Mouse (Mus musculus) midbrain, embryonic 11.5 days (tissue): Measurements from ENCODE around the gene Slc16a3. TPM values are rescaled to one million over a fixed set of nuclear protein-coding genes. Genes with fewer than 3 reads are reported as not detected.
A peak's percentile ranks its signal among the peaks of the same experiment; 100 is the strongest.

Source experiments
- ATAC-seq: fragments of 200-750 bp; cut with Nextera tagmentation; 2 replicates; pipeline ENCODE4 v1.8.0; 2017; ENCODE audit warnings: moderate TSS enrichment, moderate library complexity; ENCODE audit not compliant: low FRiP score
- DNase-seq: peaks from one replicate; pipeline ENCODE4 v3.0.0; 2015; ENCODE audit warnings: low spot score; ENCODE audit errors: missing footprints
- H3K27ac ChIP-seq: fragments of 300-500 bp; sonication (generic); 2 replicates; pipeline ENCODE4 v1.5.1; 2014; ENCODE audit warnings: low read depth, low read length
- H3K27me3 ChIP-seq: fragments of 300-500 bp; sonication (generic); 2 replicates; pipeline ENCODE4 v1.6.1; 2014; ENCODE audit warnings: mild to moderate bottlenecking, low read length, moderate library complexity, mixed read lengths; ENCODE audit not compliant: control insufficient read depth, insufficient read depth
- H3K36me3 ChIP-seq: fragments of 300-500 bp; sonication (generic); 2 replicates; pipeline ENCODE4 v1.6.1; 2014; ENCODE audit warnings: mild to moderate bottlenecking, low read length, moderate library complexity, mixed read lengths; ENCODE audit not compliant: control insufficient read depth, insufficient read depth
- H3K4me1 ChIP-seq: fragments of 300-500 bp; sonication (generic); 2 replicates; pipeline ENCODE4 v1.6.1; 2014; ENCODE audit warnings: low read length; ENCODE audit not compliant: control insufficient read depth, insufficient read depth
- H3K4me2 ChIP-seq: fragments of 300-500 bp; sonication (generic); 2 replicates; pipeline ENCODE4 v1.6.1; 2014; ENCODE audit warnings: mild to moderate bottlenecking, moderate library complexity
- H3K4me3 ChIP-seq: fragments of 300-500 bp; sonication (generic); 2 replicates; pipeline ENCODE4 v1.5.1; 2014; ENCODE audit warnings: low read depth, low read length
- H3K9ac ChIP-seq: fragments of 300-500 bp; sonication (generic); 2 replicates; pipeline ENCODE4 v1.6.1; 2014; ENCODE audit warnings: low read length
- H3K9me3 ChIP-seq: fragments of 300-500 bp; sonication (generic); 2 replicates; pipeline ENCODE4 v1.6.1; 2016; ENCODE audit warnings: low read length; ENCODE audit not compliant: control insufficient read depth
- WGBS: fragments of 180-500 bp; shearing (Covaris S2); extraction: QIAGEN DNeasy Blood & Tissue Kit; methylation state at CpG from one replicate; pipeline ENCODE4 v1.1.7; 2014; 5-methylcytosine and 5-hydroxymethylcytosine counted together
- polyA plus RNA-seq: library from polyadenylated mRNA; unstranded; fragments of >200 nt; fragmentation: Nextera tagmentation; extraction: Ambion mirVana; gene quantifications from 2 replicates; pipeline ENCODE4 v1.2.1, GENCODE M21; 2014

The Slc16a3 gene
- polyA plus RNA-seq, 1 experiment from 2014 or later = 30.4 TPM

DNA sequence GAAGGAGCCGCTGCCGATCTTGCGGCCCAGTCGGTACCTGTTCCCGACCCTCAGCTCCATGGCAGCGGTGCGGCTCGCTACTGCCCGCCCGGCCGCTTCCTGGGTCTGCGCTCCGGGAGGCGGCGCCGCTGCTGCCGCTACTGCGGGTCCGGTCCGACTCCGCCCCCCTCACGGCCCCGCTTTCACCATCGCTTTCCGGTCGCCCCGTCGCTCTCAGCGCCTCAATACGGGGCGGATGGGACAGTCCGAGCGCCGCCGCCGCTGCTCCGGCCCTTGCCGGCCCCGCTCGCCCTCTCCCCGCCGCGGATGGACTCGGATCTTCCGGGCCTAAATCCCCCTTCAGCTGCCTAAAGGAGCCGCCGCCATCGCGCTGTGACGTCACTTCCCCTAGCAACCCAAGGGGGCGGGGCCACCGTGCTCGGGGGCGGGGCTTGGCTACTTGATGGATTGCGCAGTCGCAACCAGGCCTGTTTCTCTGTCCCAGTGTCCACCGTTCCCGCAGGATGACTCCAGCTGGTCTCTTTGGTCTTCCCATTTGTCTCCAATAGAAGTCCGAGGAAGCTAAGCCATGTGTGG is 42.8 kb downstream of the Slc16a3 start, which contains the start of gene Csnk1d:
TSS of gene Csnk1d (minus strand) at position 380 of the 576 bp plus-strand sequence.
- ATAC-seq = peak; percentile 88
- peak within 1 kb of the TSS; percentile 94 for H3K27ac ChIP-seq
- H3K27me3 ChIP-seq = no peaks in the 10 kb centered on the region
- under 1% methylated on average over 50 of the region's 59 CpGs for WGBS
- H3K36me3 ChIP-seq = no peaks in the 10 kb centered on the region; the same call in 1 of the 2 replicates
- peak within 1 kb of the TSS; percentile 100 for H3K9ac ChIP-seq
- peak within 1 kb of the TSS; percentile 95 for H3K4me2 ChIP-seq
- H3K4me1 ChIP-seq = peaks cover 21% of the 10 kb centered on the region
- peak; percentile 100 for DNase-seq
- no peaks in the 10 kb centered on the region for H3K9me3 ChIP-seq
- H3K4me3 ChIP-seq = peak within 1 kb of the TSS; percentile 80

DNA sequence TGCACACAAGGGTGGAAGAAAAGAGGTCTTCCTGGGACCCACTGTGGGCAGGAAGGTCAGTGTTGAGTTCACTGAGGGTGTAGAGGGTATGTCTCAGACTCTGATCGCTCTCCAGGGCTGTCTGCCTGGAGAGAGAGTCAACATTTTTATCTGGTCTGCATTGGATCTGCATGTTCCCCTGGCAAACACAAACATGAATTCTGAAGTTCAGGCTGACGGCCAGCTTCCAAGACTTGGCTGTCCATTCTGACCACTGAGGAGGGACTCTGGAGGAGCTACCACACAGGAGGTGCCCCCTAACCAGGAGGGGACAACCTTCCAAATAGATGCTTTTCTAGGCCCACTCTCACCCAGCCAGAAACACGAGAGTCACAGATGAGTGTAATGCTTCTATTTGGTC is 43.5 kb downstream of the Slc16a3 start:
- Histone ChIP-seq H3K4me3 (peak overlapping the region; percentile 80), H3K36me3 (no peaks in the 10 kb centered on the region), H3K27me3 (no peaks in the 10 kb centered on the region), H3K4me2 (peak overlapping the region; percentile 72), H3K9ac (peak overlapping the region; percentile 100), H3K27ac (peak overlapping the region; percentile 94; the same call in 1 of the 2 replicates), H3K4me1 (peaks cover 21% of the 10 kb centered on the region), H3K9me3 (no peaks in the 10 kb centered on the region)
- WGBS = 75% methylated on average over 3 of the region's 3 CpGs
- 0 out of 2 replicates have a peak, but pooled peaks have one; percentile 3 for ATAC-seq
- no peak for DNase-seq

DNA sequence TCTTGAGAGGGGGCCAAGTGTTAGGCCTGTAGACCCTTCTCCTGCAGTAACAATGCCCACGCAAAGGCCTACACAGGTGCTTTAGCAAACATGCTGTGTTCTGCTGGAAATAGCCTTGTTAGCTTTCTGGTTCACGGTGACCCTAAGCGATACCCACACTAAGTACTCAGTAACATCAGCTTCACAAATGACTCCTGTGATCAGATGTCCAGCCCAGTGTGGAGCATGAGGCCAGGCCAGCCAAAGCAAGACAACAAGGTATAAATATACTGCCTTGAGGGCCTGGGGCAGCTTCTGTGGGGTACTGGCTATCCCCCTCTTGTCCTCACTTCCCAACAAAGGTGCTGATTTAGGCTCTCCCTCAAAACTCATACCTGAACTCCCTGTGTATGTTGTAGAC is 44.8 kb downstream of the Slc16a3 start:
- no peaks in the 10 kb centered on the region for H3K9me3 ChIP-seq
- no peaks in the 10 kb centered on the region for H3K27me3 ChIP-seq
- H3K36me3 ChIP-seq = no peaks in the 10 kb centered on the region
- peaks cover 21% of the 10 kb centered on the region for H3K4me1 ChIP-seq
- no peak overlapping the region for H3K4me3 ChIP-seq
- ATAC-seq = no peak
- WGBS = 100% methylated on average over 3 of the region's 3 CpGs
- H3K4me2 ChIP-seq = no peak overlapping the region
- no peak for DNase-seq
- H3K9ac ChIP-seq = no peak overlapping the region
- H3K27ac ChIP-seq = no peak overlapping the region

DNA sequence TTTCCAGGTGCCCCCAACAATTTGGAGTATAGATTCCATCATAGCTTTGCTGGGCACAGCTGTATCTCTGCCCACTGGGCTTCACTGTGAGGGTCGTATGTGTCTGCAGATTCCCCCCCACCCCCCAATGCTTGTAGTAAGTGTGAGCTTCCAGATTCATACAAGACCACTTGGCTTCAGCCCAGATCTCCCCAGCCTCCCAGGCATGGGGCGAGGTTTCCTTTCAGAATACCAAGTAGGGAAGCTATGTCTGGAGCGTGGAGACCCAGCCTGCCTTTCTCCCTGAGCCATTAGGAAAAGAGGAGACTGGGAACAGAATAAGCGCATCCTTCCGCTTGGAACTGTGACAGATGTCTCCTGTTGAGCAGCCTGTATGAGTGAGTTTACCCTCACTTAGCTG is 45.3 kb downstream of the Slc16a3 start:
- no peak for ATAC-seq
- no peaks in the 10 kb centered on the region for H3K27me3 ChIP-seq
- no peak overlapping the region for H3K4me2 ChIP-seq
- whole genome bisulfite sequencing = 87% methylated on average over 5 of the region's 5 CpGs
- H3K4me1 ChIP-seq = peaks cover 18% of the 10 kb centered on the region
- no peak for DNase-seq
- no peak overlapping the region for H3K9ac ChIP-seq
- no peaks in the 10 kb centered on the region for H3K36me3 ChIP-seq
- H3K27ac ChIP-seq = no peak overlapping the region
- H3K9me3 ChIP-seq = no peaks in the 10 kb centered on the region
- no peak overlapping the region for H3K4me3 ChIP-seq

DNA sequence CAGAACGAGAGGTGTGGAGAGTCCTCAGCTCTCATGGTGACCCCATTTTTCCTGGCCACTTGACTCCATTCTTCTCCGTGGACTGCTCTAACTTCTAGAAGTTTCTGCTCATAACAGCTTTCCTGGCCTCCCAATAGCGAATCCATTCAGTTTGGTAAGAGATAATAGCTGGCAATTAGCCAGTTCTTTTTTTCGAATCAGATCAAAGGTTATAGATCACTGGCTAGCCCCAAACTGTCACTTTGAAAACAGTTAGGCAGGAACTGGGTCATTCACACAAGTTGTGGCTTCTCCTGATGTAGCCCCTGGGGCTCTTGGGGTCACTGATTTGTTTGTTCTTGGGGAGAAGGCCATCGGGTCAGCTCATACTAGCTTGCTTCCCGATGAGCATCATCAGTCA is 46.5 kb downstream of the Slc16a3 start:
- Histone ChIP-seq H3K9me3 (no peaks in the 10 kb centered on the region), H3K27ac (no peak overlapping the region), H3K4me1 (peaks cover 6% of the 10 kb centered on the region), H3K4me3 (no peak overlapping the region), H3K27me3 (no peaks in the 10 kb centered on the region), H3K4me2 (no peak overlapping the region), H3K36me3 (no peaks in the 10 kb centered on the region), H3K9ac (no peak overlapping the region)
- ATAC-seq (no peak), DNase-seq (no peak)
- 89% methylated on average over 6 of the region's 6 CpGs for WGBS

DNA sequence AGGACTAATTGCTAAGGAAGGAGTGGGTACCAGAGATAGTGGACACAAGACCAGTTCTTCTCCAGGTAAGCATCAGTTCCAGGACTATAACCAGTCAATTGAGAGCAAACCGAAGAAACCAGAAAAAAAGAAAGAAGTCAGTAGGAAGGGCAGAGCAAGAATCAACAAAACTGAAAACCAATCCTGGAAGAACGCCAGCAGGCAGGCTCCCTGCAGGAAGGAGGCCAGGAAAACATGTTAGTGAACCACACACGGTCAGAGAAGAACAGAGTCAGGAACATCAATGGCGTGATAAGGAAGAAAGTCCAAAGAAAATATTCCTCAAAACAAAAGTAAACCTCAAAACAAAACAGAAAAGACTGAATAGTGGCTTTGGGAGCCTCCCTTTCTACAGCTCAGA is 53.7 kb downstream of the Slc16a3 start:
- ATAC-seq (no peak), DNase-seq (no peak)

DNA sequence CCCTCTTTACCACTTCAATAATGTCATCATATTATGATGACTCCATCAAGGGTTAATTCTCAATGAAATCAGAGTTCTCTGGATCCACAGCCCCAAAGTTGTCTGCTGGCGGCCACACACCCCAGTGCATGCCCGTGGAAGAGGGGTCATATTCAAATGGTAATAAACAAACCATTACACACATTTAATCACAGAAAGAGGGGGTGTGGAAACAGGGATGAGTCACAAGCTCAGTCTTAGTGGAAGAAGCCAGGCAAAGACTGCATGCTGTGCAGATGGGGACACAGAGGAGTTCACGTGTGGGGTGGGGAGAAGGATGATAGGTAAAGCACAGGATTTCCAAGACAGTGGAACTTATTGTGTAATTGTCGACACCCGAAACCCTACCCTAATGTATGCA is 56.0 kb downstream of the Slc16a3 start:
- 81% methylated on average over 5 of the region's 5 CpGs for WGBS

More for the DNA sequence above, 53.7 kb downstream of the Slc16a3 start:
- Histone ChIP-seq H3K27me3 (no peaks in the 10 kb centered on the region), H3K36me3 (no peaks in the 10 kb centered on the region), H3K4me2 (no peak overlapping the region), H3K4me1 (no peaks in the 10 kb centered on the region), H3K9me3 (no peaks in the 10 kb centered on the region), H3K9ac (no peak overlapping the region), H3K4me3 (no peak overlapping the region), H3K27ac (no peak overlapping the region)
- WGBS = 87% methylated on average over 4 of the region's 4 CpGs

DNA sequence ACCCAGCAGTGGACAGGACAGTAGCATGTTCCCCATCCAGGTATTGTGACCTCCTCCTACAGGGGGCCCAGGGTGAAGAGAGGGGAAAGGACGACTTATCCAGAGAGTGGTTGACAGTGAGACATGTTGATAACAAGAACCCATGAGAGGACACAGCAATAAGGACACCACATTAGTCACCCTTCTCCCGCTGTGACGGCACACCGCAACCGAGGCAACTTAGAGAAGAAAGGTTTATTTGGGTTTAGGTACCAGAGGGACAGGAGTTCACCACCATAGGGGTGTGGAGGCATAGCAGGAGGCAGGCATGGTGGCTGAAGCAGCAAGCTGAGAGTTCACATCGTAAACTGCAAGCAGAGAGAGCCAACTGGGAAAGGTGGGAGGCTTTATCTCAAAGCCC is 57.9 kb downstream of the Slc16a3 start:
- Histone ChIP-seq H3K27ac (no peak overlapping the region), H3K9ac (no peak overlapping the region), H3K4me2 (no peak overlapping the region), H3K27me3 (no peaks in the 10 kb centered on the region), H3K4me3 (no peak overlapping the region), H3K36me3 (no peaks in the 10 kb centered on the region), H3K9me3 (no peaks in the 10 kb centered on the region), H3K4me1 (no peaks in the 10 kb centered on the region)
- 76% methylated on average over 6 of the region's 6 CpGs for WGBS
- ATAC-seq (no peak), DNase-seq (no peak)

More for the DNA sequence above, 56.0 kb downstream of the Slc16a3 start:
- Histone ChIP-seq H3K4me3 (no peak overlapping the region), H3K4me2 (no peak overlapping the region), H3K36me3 (no peaks in the 10 kb centered on the region), H3K9ac (no peak overlapping the region), H3K4me1 (no peaks in the 10 kb centered on the region), H3K9me3 (no peaks in the 10 kb centered on the region), H3K27ac (no peak overlapping the region), H3K27me3 (no peaks in the 10 kb centered on the region)
- ATAC-seq (no peak), DNase-seq (no peak)

DNA sequence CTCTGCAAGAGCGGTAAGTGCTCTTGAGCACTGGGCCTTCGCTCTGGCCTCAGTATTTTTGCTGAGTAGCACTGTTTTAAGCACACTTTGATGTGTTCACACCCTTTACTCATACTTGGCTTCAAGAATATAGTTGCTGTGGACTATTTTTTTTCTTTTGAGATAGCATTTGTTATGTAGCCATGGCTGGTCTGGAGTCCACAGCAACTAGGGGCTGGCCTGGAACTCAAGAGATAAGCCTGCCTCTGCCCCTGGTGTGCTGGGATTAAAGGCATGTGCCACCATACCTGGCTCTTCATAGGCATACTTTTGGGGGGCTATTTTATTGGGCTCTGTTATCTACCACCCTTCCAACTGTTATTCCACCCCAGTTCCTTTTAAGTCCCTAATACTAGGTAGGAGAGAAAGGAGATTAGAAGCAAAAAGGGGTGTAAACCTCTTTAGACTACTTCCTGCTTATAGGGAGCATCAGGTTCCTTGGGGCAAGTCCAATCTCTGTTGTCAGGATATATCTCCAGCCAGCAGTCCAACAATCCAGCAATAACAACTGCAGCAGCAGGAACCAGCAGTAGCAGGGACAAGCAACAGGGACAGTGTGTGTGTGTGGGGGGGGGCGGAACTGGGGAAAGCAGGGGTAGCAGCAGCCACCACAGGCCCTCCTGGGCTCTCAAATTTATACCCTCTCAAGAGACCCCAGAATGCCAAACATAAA is 61.9 kb downstream of the Slc16a3 start:
- no peaks in the 10 kb centered on the region for H3K27me3 ChIP-seq
- H3K9me3 ChIP-seq = no peaks in the 10 kb centered on the region
- no peak overlapping the region for H3K4me2 ChIP-seq
- no peak overlapping the region for H3K27ac ChIP-seq
- ATAC-seq (no peak), DNase-seq (no peak)
- H3K4me1 ChIP-seq = no peaks in the 10 kb centered on the region
- 96% methylated on average over 3 of the region's 3 CpGs for WGBS
- H3K9ac ChIP-seq = no peak overlapping the region
- no peak overlapping the region for H3K4me3 ChIP-seq
- no peaks in the 10 kb centered on the region for H3K36me3 ChIP-seq
